Mouse (Mus musculus) C2C12 (cell line): Measurements from ENCODE around the gene Dtx3l. TPM values are rescaled to one million over a fixed set of nuclear protein-coding genes. Genes with fewer than 3 reads are reported as not detected.

Experiments
- H3K27me3 ChIP-seq: one replicate; pipeline ENCODE4 v1.6.1; 2011; ENCODE audit not compliant: control insufficient read depth, insufficient read depth, insufficient read length
- H3K36me3 ChIP-seq: one replicate; pipeline ENCODE4 v1.6.1; 2011; ENCODE audit not compliant: control insufficient read depth, insufficient read depth
- H3K4me3 ChIP-seq: one replicate; pipeline ENCODE4 v1.5.1; 2011; ENCODE audit warnings: mild to moderate bottlenecking, control low read depth; ENCODE audit not compliant: poor library complexity, insufficient read depth, severe bottlenecking
- H3K79me2 ChIP-seq: one replicate; pipeline ENCODE4 v1.6.1; 2011; ENCODE audit not compliant: control insufficient read depth, insufficient read depth
- H3K79me3 ChIP-seq: one replicate; pipeline ENCODE4 v1.6.1; 2011; ENCODE audit warnings: low read depth, control low read depth
- H3ac ChIP-seq: one replicate; pipeline ENCODE3; 2011; ENCODE audit warnings: low read depth; ENCODE audit not compliant: control insufficient read depth, insufficient read length
- CEBPB ChIP-seq: IDR thresholded peaks from one replicate; pipeline ENCODE4 v1.6.1; 2011; ENCODE audit warnings: low read depth, mild to moderate bottlenecking, control low read depth, moderate library complexity
- CTCF ChIP-seq: IDR thresholded peaks from one replicate; pipeline ENCODE4 v1.5.1; 2011; ENCODE audit not compliant: control insufficient read depth, insufficient read depth, insufficient read length
- FOSL1 ChIP-seq: IDR thresholded peaks from one replicate; pipeline ENCODE4 v1.8.0; 2011; ENCODE audit warnings: mild to moderate bottlenecking, low read length; ENCODE audit not compliant: poor library complexity, insufficient read depth, severe bottlenecking
- MAX ChIP-seq: IDR thresholded peaks from one replicate; pipeline ENCODE4 v1.6.1; 2011; ENCODE audit warnings: mild to moderate bottlenecking, control low read depth
- MYOD1 ChIP-seq: IDR thresholded peaks from one replicate; pipeline ENCODE4 v1.6.1; 2011; ENCODE audit warnings: low read depth; ENCODE audit not compliant: control insufficient read depth, insufficient read length
- MYOG ChIP-seq: IDR thresholded peaks from one replicate; pipeline ENCODE4 v1.6.1; 2011; ENCODE audit not compliant: control insufficient read depth, insufficient read length; ENCODE audit errors: extremely low read depth
- USF1 ChIP-seq: IDR thresholded peaks from one replicate; pipeline ENCODE4 v1.6.1; 2011; ENCODE audit warnings: low read depth, mild to moderate bottlenecking, control low read depth, moderate library complexity
- polyA plus RNA-seq: library from polyadenylated mRNA; unstranded; fragments of >200 nt; fragmentation: generic; extraction: Trizol; gene quantifications from one replicate; pipeline ENCODE4 v1.2.1, GENCODE M21; 2012; ENCODE audit warnings: missing spikeins

Gene Dtx3l
- polyA plus RNA-seq, 1 experiment: 0.41 TPM

- Histone ChIP-seq H3K27me3 (peaks cover 10% of the 10 kb centered on the region), H3K79me2 (no peaks in the 10 kb centered on the region), H3K4me3 (no peak overlapping the region), H3ac (no peak overlapping the region), H3K36me3 (no peaks in the 10 kb centered on the region), H3K79me3 (no peaks in the 10 kb centered on the region)
- TF ChIP-seq CTCF (no peak), FOSL1 (no peak), MAX (no peak), USF1 (no peak), CEBPB (no peak), MYOG (no peak), MYOD1 (no peak)
Measured at GRCm38 (mm10) chr16:35888174-35888573, 50.8 kb downstream of the Dtx3l start.

Other genes starting within 250 kb of the Dtx3l start
- gene Dirc2, start 169.8 kb downstream of the Dtx3l start, polyA plus RNA-seq: 11.7 TPM
- gene Hspbap1, start 168.8 kb downstream of the Dtx3l start, polyA plus RNA-seq: 10.6 TPM
- 0.02 TPM for gene Parp14, start 67.6 kb downstream of the Dtx3l start, polyA plus RNA-seq
- 0.66 TPM for gene Parp9, start 681 bp downstream of the Dtx3l start, polyA plus RNA-seq
- gene Kpna1, start 39.6 kb upstream of the Dtx3l start, polyA plus RNA-seq: 8.3 TPM
- gene Wdr5b, start 102.0 kb upstream of the Dtx3l start, polyA plus RNA-seq: 1.6 TPM
- gene Fam162a, start 132.4 kb upstream of the Dtx3l start, polyA plus RNA-seq: 178 TPM
- gene Ccdc58, start 132.5 kb upstream of the Dtx3l start, polyA plus RNA-seq: 52.8 TPM
- gene Csta1, start 192.1 kb upstream of the Dtx3l start, polyA plus RNA-seq: not detected
- not detected for gene Stfa2l1, start 217.7 kb upstream of the Dtx3l start, polyA plus RNA-seq
- not detected for gene Gm5483, start 245.1 kb upstream of the Dtx3l start, polyA plus RNA-seq